Mouse (Mus musculus): Measurements from ENCODE around the gene Crygc. TPM values are rescaled to one million over a fixed set of nuclear protein-coding genes. Genes with fewer than 3 reads are reported as not detected.

Gene Crygc
- polyA plus RNA-seq (2012; rRNA removed): not detected in 2 replicates

DNA sequence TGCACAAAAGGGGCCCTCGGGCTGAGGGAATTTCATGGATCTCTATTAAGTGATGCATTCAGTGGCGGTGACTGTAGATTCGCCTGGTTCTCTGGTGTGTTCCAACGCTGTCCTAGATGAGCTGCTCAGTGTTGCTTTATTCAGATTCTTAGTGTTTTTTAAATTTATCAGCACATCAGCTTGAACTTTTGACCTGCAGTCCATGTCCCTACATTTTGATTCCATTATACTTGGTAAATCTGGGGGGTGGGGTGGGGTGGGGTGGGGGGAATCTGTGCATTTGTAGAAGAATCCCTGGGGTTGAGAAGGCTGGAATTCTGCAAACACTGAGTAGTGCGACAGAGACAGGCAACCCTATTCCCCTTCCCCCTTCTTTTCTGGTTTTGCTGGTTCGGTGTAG is at the start of gene Crygc:
TSS of gene Crygc (minus strand) at position 101 of the 400 bp plus-strand sequence.

GRCm38 (mm10) chr1:65122574-65123372 is 49.3 kb upstream of the Crygc start, which contains the start of gene D630023F18Rik:
D630023F18Rik (minus strand) TSS chr1:65123214.

GRCm38 (mm10) chr1:65119438-65119837 is 45.9 kb upstream of the Crygc start, which contains the start of gene Gm28845:
Gm28845 (minus strand) TSS chr1:65119558.

GRCm38 (mm10) chr1:65103273-65103672 is 29.8 kb upstream of the Crygc start, which contains the start of gene Cryga:
Cryga (minus strand) TSS chr1:65103373.

DNA sequence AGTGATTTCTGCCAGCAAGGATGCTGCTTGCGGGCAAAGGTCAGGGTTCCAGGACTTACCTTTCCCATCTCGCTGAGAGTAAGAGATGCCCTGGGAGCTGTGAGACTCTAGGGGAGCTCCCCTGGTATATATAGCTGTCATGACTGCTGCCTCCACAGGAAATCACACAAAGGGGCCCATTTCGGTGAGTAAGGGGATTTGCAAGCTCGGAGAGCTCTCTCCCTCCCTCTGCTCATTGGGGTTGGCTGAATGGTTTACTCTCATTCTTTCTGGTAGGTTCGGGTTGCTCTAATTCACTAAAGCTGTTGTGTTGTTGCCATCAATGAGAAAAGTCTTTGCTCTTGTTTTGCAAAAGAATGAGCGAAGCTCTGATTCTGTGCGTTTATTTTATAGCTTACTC is 8.7 kb upstream of the Crygc start, which contains the start of gene Crygb:
TSS of gene Crygb (minus strand) at position 101 of the 400 bp plus-strand sequence.

GRCm38 (mm10) chr1:65063352-65063751 is 10.1 kb downstream of the Crygc start, which contains the start of gene Crygd:
Crygd (minus strand) TSS chr1:65063452.

GRCm38 (mm10) chr1:65050952-65051351 is 22.5 kb downstream of the Crygc start, which contains the start of gene Cryge:
Cryge (minus strand) TSS chr1:65051149.

GRCm38 (mm10) chr1:65032641-65033040 is 40.8 kb downstream of the Crygc start, which contains the start of gene Akr1cl:
Akr1cl (minus strand) TSS chr1:65032759.

Other genes with a start within 250 kb of the Crygc start
- gene Plekhm3, start 116.9 kb downstream of the Crygc start, polyA plus RNA-seq (2012; rRNA removed): 1.4 and 1.5 TPM in 2 replicates
- not detected in 2 replicates for gene Akr1cl, start 40.9 kb downstream of the Crygc start, polyA plus RNA-seq (2012; rRNA removed)
- gene Cryge, start 22.5 kb downstream of the Crygc start, polyA plus RNA-seq (2012; rRNA removed): not detected in 2 replicates
- not detected in 2 replicates for gene Crygd, start 10.2 kb downstream of the Crygc start, polyA plus RNA-seq (2012; rRNA removed)
- gene Crygb, start 8.6 kb upstream of the Crygc start, polyA plus RNA-seq (2012; rRNA removed): not detected in 2 replicates
- 0.29 TPM in 1 of 2 replicates, not detected in the other for gene Cryga, start 29.7 kb upstream of the Crygc start, polyA plus RNA-seq (2012; rRNA removed)
- gene Gm28845, start 45.9 kb upstream of the Crygc start, polyA plus RNA-seq (2012; rRNA removed): not detected in 2 replicates
- not detected in 2 replicates for gene D630023F18Rik, start 49.5 kb upstream of the Crygc start, polyA plus RNA-seq (2012; rRNA removed)
- 21.2 and 23.7 TPM in 2 replicates for gene Idh1, start 112.8 kb upstream of the Crygc start, polyA plus RNA-seq (2012; rRNA removed)
- 4.5 and 6.1 TPM in 2 replicates for gene Pikfyve, start 113.0 kb upstream of the Crygc start, polyA plus RNA-seq (2012; rRNA removed)
- not detected in 2 replicates for gene Pth2r, start 208.4 kb upstream of the Crygc start, polyA plus RNA-seq (2012; rRNA removed)

Measured in colon, adult 2 months (tissue).